Mouse (Mus musculus) midbrain, embryonic 11.5 days (tissue): Measurements from ENCODE around the gene Col9a1. TPM values are rescaled to one million over a fixed set of nuclear protein-coding genes. Genes with fewer than 3 reads are reported as not detected.

Experiments
- polyA plus RNA-seq: library from polyadenylated mRNA; unstranded; fragments of >200 nt; fragmentation: Nextera tagmentation; extraction: Ambion mirVana; gene quantifications from 2 replicates; pipeline ENCODE4 v1.2.1, GENCODE M21; 2014

The Col9a1 gene
- polyA plus RNA-seq, 1 experiment from 2014 or later, result 8.6 TPM

Other genes with a start within 250 kb of the Col9a1 start
- gene Sdhaf4, start 172.0 kb upstream of the Col9a1 start, polyA plus RNA-seq, result 95.5 and 97.7 TPM in 2 replicates
- gene Fam135a, start 77.3 kb upstream of the Col9a1 start, polyA plus RNA-seq, result 32.8 and 39.2 TPM in 2 replicates